Mouse (Mus musculus) cerebellum, adult 18-20 months (tissue): ENCODE measurements around the gene Plin5.
"Not testable (repeated sequence)": the region's sequence is repeated elsewhere in the genome, so short reads cannot be mapped to it uniquely, and the experiment has no call there.

Experiments used
- DNase-seq, 2 experiments: peaks; one replicate each; pipeline ENCODE4 v3.0.0; 2021

The Plin5 gene

GRCm38 (mm10) chr17:56106436-56106835 lies 11.0 kb downstream of the Plin5 start:
- not testable (repeated sequence) for DNase-seq

- DNase-seq = not testable (repeated sequence)
Observed at GRCm38 (mm10) chr17:56104821-56105220, 12.6 kb downstream of the Plin5 start.

GRCm38 (mm10) chr17:56103465-56104285 lies 13.7 kb downstream of the Plin5 start:
- no peak for DNase-seq

GRCm38 (mm10) chr17:56102927-56103326 lies 14.5 kb downstream of the Plin5 start:
- no peak for DNase-seq

GRCm38 (mm10) chr17:56102158-56102557 lies 15.2 kb downstream of the Plin5 start:
- no peak for DNase-seq

DNA sequence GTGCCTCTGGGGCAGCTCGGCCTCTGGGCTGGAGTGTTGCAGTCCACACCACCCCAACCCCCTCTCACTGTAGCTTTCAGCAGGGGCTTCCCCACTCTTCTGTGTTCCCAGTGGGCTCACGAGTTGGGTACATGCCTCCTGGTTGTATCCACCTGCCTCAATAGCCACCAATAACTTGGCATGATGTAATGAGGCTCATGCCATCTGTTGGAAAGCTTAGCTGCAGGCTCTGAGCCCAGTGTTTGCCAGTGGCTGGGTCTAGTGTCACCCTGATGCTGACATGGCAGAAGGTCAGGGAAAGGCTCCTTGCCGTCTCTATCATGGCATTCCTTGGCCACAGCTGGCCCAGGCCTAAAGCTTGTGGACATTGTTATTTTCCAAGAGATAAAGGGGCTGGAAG lies 16.6 kb downstream of the Plin5 start:
- DNase-seq = no peak

DNA sequence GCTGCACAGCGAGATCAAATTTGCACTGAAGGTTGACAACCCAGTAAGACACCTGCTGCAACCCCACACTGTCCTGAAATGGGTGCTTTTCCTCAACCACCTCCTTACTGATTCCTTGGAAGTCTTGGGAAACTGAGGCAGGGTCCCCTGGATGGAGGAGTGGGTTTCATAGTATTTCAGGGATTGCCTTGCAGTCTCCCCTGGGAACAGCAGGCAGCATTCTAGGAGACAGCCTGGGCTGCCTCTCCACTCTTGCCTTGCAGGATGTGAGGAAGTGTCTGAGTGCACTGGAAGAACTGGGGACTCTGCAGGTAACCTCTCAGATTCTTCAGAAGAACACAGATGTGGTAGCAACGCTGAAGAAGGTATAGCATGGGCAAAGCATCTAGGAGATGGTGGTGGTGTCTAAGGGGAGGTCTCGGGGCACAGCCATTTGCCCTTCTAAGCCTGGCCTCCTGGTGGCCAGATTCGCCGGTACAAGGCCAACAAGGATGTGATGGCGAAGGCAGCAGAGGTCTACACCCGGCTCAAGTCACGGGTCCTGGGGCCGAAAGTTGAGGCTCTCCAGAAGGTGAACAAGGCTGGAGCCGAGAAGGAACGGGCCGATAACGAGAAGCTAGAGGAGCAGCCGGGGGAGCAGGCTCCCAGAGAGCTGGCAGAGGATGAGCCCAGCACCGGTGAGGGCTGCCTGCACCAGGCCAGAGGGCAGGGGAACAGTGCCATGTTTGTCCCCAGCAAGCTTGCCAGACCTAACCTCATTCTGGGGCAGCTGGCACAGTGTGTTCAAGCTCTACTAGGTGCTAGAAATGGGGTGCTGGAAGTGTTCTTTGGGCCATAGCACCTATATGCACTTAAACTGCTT lies 18.5 kb downstream of the Plin5 start:
- no peak for DNase-seq

GRCm38 (mm10) chr17:56098180-56098579 lies 19.2 kb downstream of the Plin5 start:
- no peak for DNase-seq

- no peak for DNase-seq
Observed at GRCm38 (mm10) chr17:56096883-56097282, 20.5 kb downstream of the Plin5 start.

GRCm38 (mm10) chr17:56092794-56093193 lies 24.6 kb downstream of the Plin5 start:
- no peak for DNase-seq

DNA sequence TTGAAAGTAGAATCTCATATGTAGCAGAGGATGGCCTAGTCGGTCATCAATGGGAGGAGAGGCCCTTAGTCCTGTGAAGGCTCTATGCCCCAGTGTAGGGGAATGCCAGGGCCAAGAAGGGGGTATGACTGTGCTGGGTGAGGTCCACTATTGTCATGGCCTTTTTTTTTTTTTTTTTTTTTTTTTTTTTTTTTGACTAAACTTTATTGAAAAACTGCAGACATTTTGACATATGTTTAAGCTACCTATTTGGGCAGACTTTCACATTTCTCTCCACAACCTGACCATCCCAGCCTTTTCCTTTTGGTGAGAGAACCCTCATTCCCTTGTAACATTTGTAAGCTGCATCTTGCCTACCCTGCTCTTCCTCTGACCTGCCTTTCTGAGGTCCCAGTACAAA lies 25.1 kb downstream of the Plin5 start:
- DNase-seq = no peak

- peak in 1 of 2 experiments; percentile 23 for DNase-seq
Observed at GRCm38 (mm10) chr17:56080781-56081585, 36.4 kb downstream of the Plin5 start.

DNA sequence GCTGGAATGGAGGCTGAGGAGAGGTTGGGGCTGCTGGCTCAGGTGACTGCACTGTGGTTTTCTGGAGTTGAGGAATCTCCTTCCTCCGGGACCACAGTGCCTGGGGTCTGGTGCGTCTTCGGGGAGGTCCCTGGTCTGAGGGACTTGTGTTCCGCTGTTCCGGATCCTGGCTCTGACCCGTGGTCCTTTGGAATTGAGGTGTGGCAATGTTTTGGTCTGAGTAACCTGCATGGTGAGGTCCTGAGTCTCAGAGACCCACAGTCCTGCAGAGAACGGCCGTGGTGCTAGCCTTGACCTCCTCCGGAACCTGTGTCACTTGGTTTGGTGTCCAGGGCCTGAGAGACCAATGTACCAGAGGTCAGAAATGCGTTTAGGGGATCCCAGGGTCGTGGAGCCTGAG lies 37.5 kb downstream of the Plin5 start:
- no peak for DNase-seq

DNA sequence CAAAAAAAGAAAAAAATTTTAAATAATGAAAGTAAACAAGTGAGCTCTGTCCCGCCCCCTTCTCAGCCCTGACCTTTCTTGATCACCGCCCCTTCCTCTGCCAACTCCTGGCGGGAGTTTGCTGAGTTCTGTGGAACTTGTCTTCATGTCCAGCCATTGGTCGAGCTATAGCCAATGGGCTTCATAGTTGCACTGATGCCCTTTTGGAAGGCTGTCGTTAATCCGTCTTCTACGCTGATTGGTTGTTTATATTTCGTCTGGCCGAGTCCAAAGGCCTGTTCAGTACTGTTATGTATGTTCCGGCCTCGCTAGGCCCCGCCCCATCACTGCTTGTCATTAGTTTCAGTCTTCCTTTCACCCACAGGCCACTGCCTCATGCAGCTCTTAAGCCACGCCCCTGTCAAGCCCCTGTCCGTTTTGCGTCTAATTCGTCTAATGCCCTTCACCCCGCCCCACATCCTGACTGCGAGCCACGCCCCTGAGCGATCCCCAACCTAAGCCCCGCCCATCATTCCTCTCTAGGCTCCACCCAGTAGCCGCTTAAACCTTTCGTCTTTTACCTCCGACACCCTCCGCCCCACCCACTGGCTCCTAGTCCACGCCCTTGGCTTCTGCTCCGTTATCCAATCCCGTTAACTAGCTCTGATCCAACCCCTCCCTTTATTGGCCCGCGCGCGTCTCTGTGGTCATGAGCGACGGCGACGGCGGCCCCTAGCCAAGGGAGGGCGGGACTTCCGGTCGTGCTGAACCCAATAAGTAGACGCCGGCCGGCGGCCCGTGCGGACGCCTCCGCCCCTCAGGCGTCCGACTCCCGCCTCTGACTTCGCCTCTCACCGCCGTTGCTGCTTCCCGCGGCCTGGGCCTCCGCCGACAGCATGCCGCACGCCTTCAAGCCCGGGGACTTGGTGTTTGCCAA lies 38.3 kb downstream of the Plin5 start, which contains the start of gene Hdgfl2:
TSS of gene Hdgfl2 (plus strand) at position 755 of the 916 bp plus-strand sequence.
- peak; percentile 100 for DNase-seq

GRCm38 (mm10) chr17:56078361-56078760 lies 39.0 kb downstream of the Plin5 start:
- DNase-seq = peak; percentile 32 to 40

- no peak for DNase-seq
Observed at GRCm38 (mm10) chr17:56077523-56077922, 39.9 kb downstream of the Plin5 start.

DNA sequence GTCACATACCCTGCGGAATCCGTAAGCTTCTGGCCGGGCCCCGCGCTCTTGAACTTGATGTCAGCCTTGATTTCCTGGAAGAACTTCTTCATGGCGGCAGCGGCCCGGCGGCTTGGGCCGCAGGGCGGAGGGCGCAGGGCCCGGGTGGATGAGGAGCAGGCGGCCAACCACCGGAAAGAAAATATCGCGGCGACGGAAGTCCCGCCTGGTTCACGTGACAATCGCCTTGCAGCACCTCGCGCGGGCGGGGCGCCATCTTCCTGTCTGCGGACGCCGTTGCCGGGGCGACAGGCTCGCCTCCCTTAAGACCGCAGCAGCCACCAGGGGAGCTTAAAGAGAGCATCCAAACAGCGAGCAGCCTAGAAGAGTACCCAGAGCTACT lies 42.6 kb downstream of the Plin5 start, which contains the start of gene Ubxn6:
TSS of gene Ubxn6 (minus strand) at position 202 of the 382 bp plus-strand sequence.
- DNase-seq = peak; percentile 98

DNA sequence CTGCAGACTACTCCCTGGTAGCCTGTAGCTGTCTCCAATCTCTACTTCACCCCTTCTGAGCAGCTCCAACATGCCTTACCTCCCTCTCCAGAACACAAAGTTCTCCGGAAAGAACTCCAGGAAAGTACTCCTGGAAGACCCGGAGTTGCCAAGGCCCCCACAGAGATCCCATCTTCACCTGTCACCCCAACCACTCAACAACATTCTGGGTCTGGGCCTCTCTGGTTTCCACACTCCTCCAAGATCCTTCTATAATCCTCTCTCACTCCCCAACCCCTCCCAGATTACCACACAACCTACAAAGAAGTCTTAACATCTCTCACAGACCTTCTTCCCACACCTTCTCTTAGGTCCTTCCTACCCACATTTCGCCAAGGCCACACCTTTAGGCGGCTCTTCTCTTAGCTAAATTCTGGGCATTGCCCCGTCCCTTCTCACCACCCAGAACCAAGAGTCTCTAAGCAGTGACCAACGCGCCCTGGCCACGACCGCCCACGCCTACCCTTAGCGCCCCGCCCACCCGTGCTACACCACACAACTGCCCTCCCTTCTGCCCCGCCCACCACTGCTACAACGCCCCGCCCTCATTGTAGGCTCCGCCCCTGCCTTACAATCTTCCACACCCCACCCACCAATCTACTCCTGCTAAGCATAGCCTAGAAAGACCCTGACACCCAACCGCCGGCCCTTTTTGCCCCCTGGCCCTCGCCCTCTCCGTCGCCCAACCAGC lies 43.1 kb downstream of the Plin5 start:
- peak; percentile 70 to 78 for DNase-seq

DNA sequence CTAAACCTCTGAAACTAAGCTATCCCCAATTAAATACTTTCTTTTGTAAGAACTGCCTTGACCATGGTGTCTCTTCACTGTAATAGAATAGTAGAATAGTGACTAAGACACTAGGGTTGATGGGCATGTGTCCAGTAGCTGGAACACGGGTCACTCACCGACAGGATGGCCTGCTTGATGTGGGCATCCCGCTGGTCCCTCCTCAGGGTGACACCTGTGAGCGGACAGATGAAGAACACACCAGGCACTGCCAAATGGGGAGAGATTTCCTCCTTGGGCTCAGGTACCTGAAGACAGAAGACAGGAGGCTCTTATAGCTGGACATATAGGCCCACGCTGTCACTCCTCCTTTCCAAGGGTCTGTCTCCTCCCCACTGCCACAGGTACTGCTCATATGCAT lies 45.2 kb downstream of the Plin5 start:
- no peak for DNase-seq

GRCm38 (mm10) chr17:56071126-56071525 lies 46.3 kb downstream of the Plin5 start:
- no peak for DNase-seq

DNA sequence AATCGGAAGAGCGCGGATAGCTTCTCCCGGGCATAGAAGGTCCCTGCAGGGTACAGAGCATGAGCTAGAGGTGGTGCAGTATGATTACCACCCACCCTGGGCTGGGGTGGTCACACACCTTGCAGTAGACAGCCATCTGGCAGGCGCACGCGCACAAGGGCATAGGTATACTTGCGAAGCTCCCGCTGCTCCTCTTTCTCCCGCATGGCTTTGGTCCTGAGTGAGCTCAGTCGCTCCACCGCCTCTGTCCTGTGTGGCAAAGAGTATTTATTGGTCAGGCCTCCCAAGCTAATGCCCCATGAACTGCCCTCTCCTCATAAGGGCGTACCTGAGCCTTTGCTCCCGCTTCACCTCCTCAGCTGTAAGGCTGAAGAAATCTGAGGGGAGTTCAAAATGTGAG lies 48.3 kb downstream of the Plin5 start:
- no peak for DNase-seq
